Mouse (Mus musculus) hematopoietic multipotent progenitor cell, adult 10-12 weeks (in vitro differentiated cells): ENCODE data around the gene Fcnb. TPM values are rescaled to one million over a fixed set of nuclear protein-coding genes. Genes with fewer than 3 reads are reported as not detected.

Experiments
- polyA plus RNA-seq: library from polyadenylated mRNA; stranded (reverse); fragments of >175 nt; gene quantifications from 2 replicates; pipeline ENCODE4 v1.2.3, GENCODE M21; 2012; ENCODE audit warnings: low replicate concordance

Fcnb gene
- 0.74 and 1.1 TPM in 2 replicates for polyA plus RNA-seq

GRCm38 (mm10) chr2:28084768-28085167 is at the start of gene Fcnb:
Gene Fcnb (minus strand): TSS chr2:28084885.

Other genes starting within 250 kb of the Fcnb start
- gene Col5a1, start 198.5 kb downstream of the Fcnb start, polyA plus RNA-seq: 0.41 and 3.2 TPM in 2 replicates
- 8.1 and 34.7 TPM in 2 replicates for gene Olfm1, start 108.1 kb upstream of the Fcnb start, polyA plus RNA-seq